Mouse (Mus musculus): ENCODE data around the gene Strbp. TPM values are rescaled to one million over a fixed set of nuclear protein-coding genes. Genes with fewer than 3 reads are reported as not detected.

Gene Strbp
- total RNA-seq (2023) = 100 to 1,000 TPM; 169 to 179 TPM

DNA sequence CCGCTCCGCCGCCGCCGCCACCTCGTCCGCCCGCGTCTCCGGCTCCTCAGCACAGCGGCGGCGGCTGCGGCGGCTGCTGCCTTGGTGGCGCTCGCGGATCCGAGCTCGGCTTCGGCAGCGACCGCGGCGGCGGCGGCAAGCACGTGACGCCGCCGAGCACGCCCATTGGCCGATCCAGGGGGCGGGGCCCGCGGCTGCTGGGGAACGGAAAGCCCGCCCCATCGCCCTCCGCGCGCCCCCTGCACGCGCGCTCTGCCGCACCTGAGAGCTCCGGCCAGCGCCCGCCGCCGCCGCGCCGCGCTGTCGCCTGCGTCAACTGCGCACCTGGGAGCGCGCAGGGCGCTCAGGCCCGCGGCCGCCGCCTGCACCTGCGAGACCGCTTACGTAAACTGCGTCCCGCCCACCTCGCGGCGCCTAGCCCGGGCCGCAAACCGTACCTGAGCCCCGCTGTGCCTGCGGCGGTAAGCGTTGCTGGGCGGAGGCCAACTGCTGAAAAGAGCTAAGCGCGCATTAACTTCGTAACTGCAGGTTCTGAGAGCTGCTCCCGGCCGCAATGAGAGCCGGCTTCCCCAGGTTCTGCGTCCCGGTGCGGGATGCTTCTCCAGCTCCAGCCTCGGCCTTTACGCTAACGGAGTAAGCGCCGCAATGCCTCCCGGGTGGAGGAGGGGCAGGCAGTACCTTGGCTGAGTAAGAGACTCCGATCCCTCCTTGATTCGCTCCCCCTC, at the start of gene Strbp:
TSS of gene Strbp (minus strand) at position 630 of the 725 bp plus-strand sequence.

DNA sequence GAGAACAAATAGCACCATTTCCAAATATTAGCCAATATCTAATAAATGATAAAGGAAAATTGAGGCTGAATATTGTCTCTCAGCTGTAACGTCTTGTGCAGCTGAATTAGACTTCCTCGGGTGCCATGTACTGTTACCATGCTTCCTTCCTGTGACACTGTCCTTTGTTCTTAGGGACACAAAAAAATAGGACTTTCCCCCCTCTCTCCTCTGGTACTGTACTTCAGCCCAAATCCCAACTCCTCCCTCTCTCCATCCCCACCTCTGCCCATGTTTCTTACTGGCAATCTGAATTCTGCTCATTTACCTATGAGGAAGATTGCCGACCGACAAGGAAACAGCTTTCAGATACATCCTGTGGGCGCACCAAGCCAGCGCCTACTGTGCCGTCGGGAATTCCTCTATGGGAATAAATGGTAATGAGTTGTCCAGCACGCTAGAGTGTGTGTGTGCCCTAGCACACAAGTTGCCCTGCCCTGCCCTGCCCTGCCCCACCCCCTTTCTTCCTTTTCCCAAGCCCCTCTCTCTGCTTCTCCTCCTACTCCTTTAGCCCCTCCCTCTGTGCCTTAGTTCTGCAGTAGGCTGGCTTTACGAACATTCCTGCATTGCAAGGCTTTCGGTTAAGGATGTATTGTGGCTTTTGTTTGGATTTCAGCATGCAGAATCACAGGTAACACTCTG, 187.5 kb downstream of the Strbp start, which contains the start of gene Gpr21:
TSS of gene Gpr21 (plus strand) at position 303 of the 681 bp plus-strand sequence.

DNA sequence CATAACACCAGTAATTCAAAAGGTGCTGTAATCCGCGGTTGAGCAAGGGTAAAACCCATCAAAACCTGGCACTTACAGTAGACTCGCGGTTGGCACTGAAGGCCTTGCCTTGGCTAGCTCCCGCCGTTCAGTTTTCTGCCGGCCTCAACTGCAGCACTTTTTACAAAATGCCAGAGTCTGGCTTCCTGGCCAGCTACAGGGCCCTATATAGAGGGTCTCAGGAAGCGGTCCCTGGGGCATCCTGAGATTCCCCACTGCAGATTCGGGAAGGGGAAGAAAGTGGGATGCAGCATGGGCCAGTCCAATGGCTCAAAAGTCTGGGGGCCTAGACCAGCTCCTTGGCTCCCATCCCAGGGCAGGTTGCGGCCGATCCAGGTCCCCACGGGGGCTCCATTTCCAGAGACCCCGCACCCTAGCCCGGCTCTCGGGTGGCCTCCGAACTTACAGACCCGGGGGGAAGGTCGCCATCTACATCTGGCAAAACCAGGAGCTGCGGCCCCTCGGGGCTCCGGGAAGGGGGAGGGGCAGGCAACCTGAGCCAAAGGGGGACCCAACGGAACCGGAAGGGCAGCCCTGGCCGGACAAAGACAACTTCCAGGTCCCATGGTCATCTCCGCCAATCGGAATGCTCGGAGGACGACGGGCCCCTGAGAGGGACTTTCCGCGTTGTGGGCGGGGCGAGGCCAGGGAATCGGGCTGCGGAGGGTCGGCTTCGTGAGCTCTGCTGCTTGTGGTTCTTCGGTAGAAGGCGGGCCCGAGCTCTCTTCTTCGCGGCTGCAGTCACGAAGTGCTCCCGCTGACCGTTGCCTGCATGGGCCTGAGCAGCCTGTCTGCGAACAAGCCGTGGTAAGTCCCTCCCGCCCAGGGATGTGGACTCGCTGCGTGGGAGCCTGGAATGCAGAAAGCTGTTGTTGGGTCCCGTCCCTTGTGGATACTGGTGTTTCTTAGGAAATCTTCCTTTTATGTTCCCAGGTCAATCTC, 260.8 kb downstream of the Strbp start, which contains the start of the genes Zbtb26, Zbtb6 and Rabgap1:
TSS of gene Zbtb26 (minus strand) at position 525 of the 981 bp plus-strand sequence.
TSS of gene Zbtb6 (minus strand) at position 561 of the 981 bp plus-strand sequence.
TSS of gene Rabgap1 (plus strand) at position 669 of the 981 bp plus-strand sequence.

Other genes starting within 250 kb of the Strbp start
- gene Gpr21, start 187.5 kb downstream of the Strbp start, total RNA-seq (2023) = 1 to 10 TPM; 3.4 to 3.8 TPM
- 1 to 10 TPM in 1 of 2 experiments, under 1 TPM in 1; 0.26 to 1.2 TPM for gene Crb2, start 72.4 kb upstream of the Strbp start, total RNA-seq (2023)

Data from B cell, adult 67 days (primary cell).